Mouse (Mus musculus) cerebellum, postnatal 10 days (tissue): ENCODE measurements at regions not wholly inside any gene's neighbourhood (a gene's known extent, or its start where the extent isn't known, plus 50 kb on each side); places are given as distances from the start of the nearest gene placed in this dataset.
A peak's percentile ranks its signal among the peaks of the same experiment; 100 is the strongest.

Experiments used
- DNase-seq, 2 experiments: peaks; one replicate each; pipeline ENCODE4 v3.0.0; 2021; ENCODE audit warnings: mixed read lengths in 2 of 2

- DNase-seq: no peak
Measured at GRCm38 (mm10) chr12:104562961-104563360, 89.8 kb upstream of the Gsc start.

DNA sequence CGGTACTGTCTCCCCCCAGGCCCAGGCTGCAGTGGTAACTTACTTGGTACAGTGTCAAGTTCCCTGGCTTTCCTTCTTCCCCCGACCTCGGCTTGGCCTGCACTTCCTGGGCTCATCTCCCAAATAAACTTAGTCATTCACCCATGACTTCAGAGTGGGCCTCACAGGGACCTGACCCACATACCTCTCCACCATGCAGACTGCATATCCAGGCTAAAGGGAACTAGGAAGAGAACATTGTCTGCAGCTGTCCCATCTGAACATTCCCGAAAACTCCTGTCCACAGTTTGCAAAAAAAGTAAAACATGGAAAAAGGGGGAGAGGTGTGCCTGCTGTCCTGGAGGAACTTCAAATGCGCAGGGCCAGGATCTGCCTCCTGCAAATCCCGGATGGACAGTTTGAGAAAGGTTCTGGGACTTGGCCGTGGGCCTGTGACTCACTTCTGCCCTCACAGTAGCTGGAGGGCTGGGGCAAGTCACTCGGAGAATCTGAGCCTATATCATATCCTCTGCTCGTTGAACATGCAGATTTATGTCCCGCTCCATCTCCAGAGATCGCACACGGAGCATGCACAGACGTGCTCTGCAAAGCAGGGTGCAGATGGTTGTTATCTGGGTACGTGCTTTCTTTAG, 87.9 kb upstream of the Gsc start:
- DNase-seq: no peak

GRCm38 (mm10) chr12:104557761-104558160, 84.6 kb upstream of the Gsc start:
- peak; percentile 97 to 99 for DNase-seq

DNA sequence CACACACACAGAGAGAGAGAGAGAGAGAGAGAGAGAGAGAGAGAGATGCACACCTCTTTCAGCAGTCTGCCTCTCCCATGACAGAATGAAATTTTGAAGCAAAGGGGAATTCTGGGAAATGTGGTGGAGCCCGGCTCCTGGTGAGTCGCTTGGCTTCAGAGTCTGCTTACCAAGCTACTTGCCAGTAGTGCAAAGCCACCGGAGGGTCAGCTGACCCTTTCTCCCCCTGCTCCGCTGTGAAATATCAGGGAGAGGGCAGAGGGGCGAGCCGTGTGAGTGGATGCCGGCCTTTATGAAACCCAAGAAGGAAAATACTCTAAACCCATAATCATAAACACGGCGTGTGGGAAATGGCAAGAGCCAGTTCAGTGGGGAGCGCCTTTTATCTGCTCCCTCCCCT, 84.2 kb upstream of the Gsc start:
- DNase-seq: peak; percentile 80 to 81

GRCm38 (mm10) chr12:104548586-104548985, 75.5 kb upstream of the Gsc start:
- peak; percentile 25 to 32 for DNase-seq

- DNase-seq: no peak
Measured at GRCm38 (mm10) chr12:104547561-104547960, 74.4 kb upstream of the Gsc start.

DNA sequence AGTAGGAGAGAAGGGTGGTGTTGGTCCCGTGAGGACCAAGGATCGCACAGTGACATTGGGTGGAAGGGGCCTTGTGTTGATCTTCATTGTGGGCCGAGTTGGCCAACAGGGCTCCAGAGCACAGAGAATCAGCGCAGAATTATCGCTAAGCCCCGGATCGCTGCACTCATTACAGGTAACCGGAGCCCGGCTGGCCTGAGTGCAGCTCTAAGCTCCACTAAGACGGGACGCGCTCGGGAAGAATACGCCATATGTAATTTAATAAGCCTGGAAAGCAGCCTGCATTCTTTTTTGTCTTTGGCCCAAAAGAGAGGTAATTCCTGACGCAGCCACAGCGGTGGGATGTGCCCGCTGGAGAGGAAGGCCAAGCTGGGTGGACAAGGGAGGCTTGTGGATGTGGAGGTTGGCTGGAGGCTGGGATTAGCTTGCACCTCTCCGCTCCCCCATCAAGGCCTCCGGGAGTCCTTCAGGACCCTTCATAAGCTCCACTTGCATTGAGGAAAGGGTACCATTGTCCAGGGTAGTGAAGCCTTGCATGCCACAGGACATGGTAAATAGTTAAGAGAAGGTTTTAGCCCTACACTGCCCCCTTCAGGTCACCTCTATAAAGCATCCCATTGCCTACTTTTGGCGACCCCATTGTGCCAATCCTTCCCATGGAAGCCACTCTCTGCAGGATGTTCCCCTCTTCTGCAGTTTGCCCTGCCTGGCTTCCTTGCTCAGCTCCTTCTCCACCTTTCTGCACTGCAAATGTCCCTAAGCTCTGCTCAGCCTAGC, 73.1 kb upstream of the Gsc start:
- DNase-seq: peak in 1 of 2 experiments; percentile 45

DNA sequence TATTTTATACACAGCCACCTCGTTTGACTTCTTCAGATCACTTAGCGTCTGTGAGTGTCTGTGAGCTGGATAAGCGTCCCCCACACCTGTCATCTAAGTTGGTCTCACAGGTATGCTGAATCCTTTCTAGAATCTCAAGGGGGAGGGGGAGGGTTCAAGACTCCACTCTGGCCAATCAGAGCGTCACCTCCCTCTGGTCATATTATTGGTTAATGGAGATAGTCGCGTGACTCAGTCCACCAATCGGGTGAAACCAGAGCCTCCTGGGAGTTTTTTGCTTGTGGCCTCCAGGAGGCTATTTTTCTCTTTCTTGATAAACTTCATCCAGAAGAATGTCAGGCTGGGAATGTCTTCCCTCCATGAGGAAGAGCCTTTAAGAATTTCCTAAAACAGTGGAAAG, 66.8 kb upstream of the Gsc start:
- no peak for DNase-seq

- DNase-seq: no peak
Measured at GRCm38 (mm10) chr12:104538436-104538835, 65.3 kb upstream of the Gsc start.

GRCm38 (mm10) chr12:104531512-104532447, 58.6 kb upstream of the Gsc start:
- DNase-seq: peak; percentile 34 to 50

GRCm38 (mm10) chr12:104530586-104530985, 57.5 kb upstream of the Gsc start:
- peak; percentile 63 to 68 for DNase-seq
